In genomic region chr1:193173810-193174129, GRCm38 (mm10) we compare ENCODE assay signal across 9 mouse cellular contexts. TPM values are rescaled to one million over a fixed set of nuclear protein-coding genes. Genes with fewer than 3 reads are reported as not detected.
DNase-seq lines count a peak whose midpoint lies in the region; ATAC-seq and TF ChIP-seq lines count a peak whose summit lies in the region.
"Had no signal": no experiment of that assay in that cellular context is flagged by ENCODE, and none has a peak within 500 bp of the region (broad histone marks: within the 10 kb centered on the region; RNA-seq: fewer than 3 reads in every experiment).

No protein-coding gene starts in this region.

- no peaks in the 10 kb centered on the region for H3K27me3 ChIP-seq in kidney, adult 2 months (replicated peaks; ENCODE audit: control insufficient read depth, insufficient read depth, low read length)
- no peaks in the 10 kb centered on the region for H3K27me3 ChIP-seq in hindbrain, embryonic 12.5 days
- no peaks in the 10 kb centered on the region for H3K27me3 ChIP-seq in midbrain, embryonic 12.5 days
- H3K27me3 ChIP-seq: Patski had no signal

- DNase-seq in kidney, adult 2 months: no peak
- no peak for DNase-seq in kidney, postnatal 4 days
- DNase-seq in ovary, postnatal 10 days (ENCODE audit: low spot score): no peak
- DNase-seq in gastrocnemius, postnatal 25 days: no peak
- DNase-seq in thymus, postnatal 25 days: no peak

- ATAC-seq in hindbrain, embryonic 12.5 days (ENCODE audit: low FRiP score): no peak
- ATAC-seq in midbrain, embryonic 12.5 days (ENCODE audit: low FRiP score, low read depth): no peak

- H3K4me1 ChIP-seq in kidney, adult 2 months (ENCODE audit: control insufficient read depth, insufficient read depth, low read length): peaks cover 20% of the 10 kb centered on the region
- H3K4me1 ChIP-seq in bone marrow, adult 2 months (ENCODE audit: control insufficient read depth, insufficient read depth, low read length): no peaks in the 10 kb centered on the region; the same call in 1 of the 2 replicates
- H3K4me1 ChIP-seq in hindbrain, embryonic 12.5 days: peaks cover 32% of the 10 kb centered on the region
- H3K4me1 ChIP-seq in midbrain, embryonic 12.5 days: peaks cover 23% of the 10 kb centered on the region

- no peaks in the 10 kb centered on the region for H3K9me3 ChIP-seq in hindbrain, embryonic 12.5 days (replicated peaks)
- no peaks in the 10 kb centered on the region for H3K9me3 ChIP-seq in midbrain, embryonic 12.5 days

- peak overlapping the region; percentile 88 for H3K4me3 ChIP-seq in kidney, adult 2 months (ENCODE audit: insufficient read depth, low read depth, low read length)
- H3K4me3 ChIP-seq in bone marrow, adult 2 months (replicated peaks; ENCODE audit: control insufficient read depth, low read depth, low read length): peak overlapping the region; percentile 75
- peak overlapping the region; percentile 69 for H3K4me3 ChIP-seq in hindbrain, embryonic 12.5 days
- peak overlapping the region; percentile 72 for H3K4me3 ChIP-seq in midbrain, embryonic 12.5 days

- peak overlapping the region; percentile 84 for H3K27ac ChIP-seq in kidney, adult 2 months (ENCODE audit: insufficient read depth, low read depth, low read length)
- peak overlapping the region; percentile 76 for H3K27ac ChIP-seq in bone marrow, adult 2 months (ENCODE audit: control insufficient read depth, insufficient read depth, low read depth, low read length, poor library complexity)
- H3K27ac ChIP-seq in hindbrain, embryonic 12.5 days: peak overlapping the region; percentile 77
- H3K27ac ChIP-seq in midbrain, embryonic 12.5 days (replicated peaks): peak overlapping the region; percentile 74

- peak overlapping the region; percentile 67 for H3K9ac ChIP-seq in hindbrain, embryonic 12.5 days
- H3K9ac ChIP-seq in midbrain, embryonic 12.5 days (replicated peaks): peak overlapping the region; percentile 60

- TF ChIP-seq POLR2A in kidney, adult 2 months (IDR thresholded peaks at IDR 0.05; ENCODE audit: low read depth, low read length): no peak
- TF ChIP-seq POLR2A in bone marrow, adult 2 months (IDR thresholded peaks at IDR 0.05; ENCODE audit: borderline replicate concordance, control insufficient read depth, low read depth, low read length): no peak

- 15% methylated on average over 9 of the region's 9 CpGs for WGBS in kidney, adult 2 months
- 9% methylated on average over 9 of the region's 9 CpGs for WGBS in bone marrow, adult 2 months
- WGBS in hindbrain, embryonic 12.5 days: 26% methylated on average over 9 of the region's 9 CpGs
- WGBS in midbrain, embryonic 12.5 days: 20% methylated on average over 9 of the region's 9 CpGs

- H3K36me3 ChIP-seq in kidney, adult 2 months (ENCODE audit: control insufficient read depth, insufficient read depth, low read length): peaks cover 1% of the 10 kb centered on the region; the same call in 1 of the 2 replicates
- H3K36me3 ChIP-seq in hindbrain, embryonic 12.5 days: no peaks in the 10 kb centered on the region
- no peaks in the 10 kb centered on the region for H3K36me3 ChIP-seq in midbrain, embryonic 12.5 days

- TF ChIP-seq CTCF in kidney, adult 2 months (conservative IDR thresholded peaks at IDR 0.05; ENCODE audit: insufficient read depth, insufficient read length, low read depth, low read length): no peak
- TF ChIP-seq CTCF in bone marrow, adult 2 months (IDR thresholded peaks at IDR 0.05; ENCODE audit: control insufficient read depth, insufficient read depth, low read length): no peak

- peak overlapping the region; percentile 80 for H3K4me2 ChIP-seq in hindbrain, embryonic 12.5 days (replicated peaks)
- H3K4me2 ChIP-seq in midbrain, embryonic 12.5 days (replicated peaks): peak overlapping the region; percentile 65

RNA-seq across cellular contexts. Expression of gene A130010J15Rik, which starts 5.9 kb away (rescaled TPM):
- polyA plus RNA-seq in kidney, adult 2 months (2012; rRNA removed): 2.3 and 2.8 TPM in 2 replicates
- polyA plus RNA-seq in bone marrow, adult 2 months (2011; ENCODE audit: insufficient read depth, insufficient read length, low replicate concordance, missing spikeins): 1.8 and 2.8 TPM in 2 replicates
- 15.7 TPM in 2 replicates for polyA plus RNA-seq in hindbrain, embryonic 12.5 days (2016; fragmentation: Nextera tagmentation; extraction: Ambion mirVana)
- 15.1 and 16.6 TPM in 2 replicates for polyA plus RNA-seq in midbrain, embryonic 12.5 days (2016; fragmentation: Nextera tagmentation; extraction: Ambion mirVana)
- 1 to 10 TPM; 2.3 to 3.1 TPM for total RNA-seq in gastrocnemius, postnatal 25 days (2021)

RNA-seq across cellular contexts. Expression of gene Irf6, which starts 20.9 kb away (rescaled TPM):
- polyA plus RNA-seq in kidney, adult 2 months (2012; rRNA removed): 30.6 and 37.9 TPM in 2 replicates
- not detected in 2 replicates for polyA plus RNA-seq in bone marrow, adult 2 months (2011; ENCODE audit: insufficient read depth, insufficient read length, low replicate concordance, missing spikeins)
- 3.0 and 3.5 TPM in 2 replicates for polyA plus RNA-seq in hindbrain, embryonic 12.5 days (2016; fragmentation: Nextera tagmentation; extraction: Ambion mirVana)
- 1.3 and 2.2 TPM in 2 replicates for polyA plus RNA-seq in midbrain, embryonic 12.5 days (2016; fragmentation: Nextera tagmentation; extraction: Ambion mirVana)
- 1 to 10 TPM; 1.2 to 1.3 TPM for total RNA-seq in gastrocnemius, postnatal 25 days (2021)

RNA-seq across cellular contexts. Expression of gene Traf3ip3, which starts 27.7 kb away (rescaled TPM):
- 0.52 and 3.2 TPM in 2 replicates for polyA plus RNA-seq in kidney, adult 2 months (2012; rRNA removed)
- polyA plus RNA-seq in bone marrow, adult 2 months (2011; ENCODE audit: insufficient read depth, insufficient read length, low replicate concordance, missing spikeins): 43.9 and 119 TPM in 2 replicates
- 2.6 and 3.6 TPM in 2 replicates for polyA plus RNA-seq in hindbrain, embryonic 12.5 days (2016; fragmentation: Nextera tagmentation; extraction: Ambion mirVana)
- polyA plus RNA-seq in midbrain, embryonic 12.5 days (2016; fragmentation: Nextera tagmentation; extraction: Ambion mirVana): 2.1 and 2.2 TPM in 2 replicates
- total RNA-seq in gastrocnemius, postnatal 25 days (2021): 1 to 10 TPM; 2.1 to 3.3 TPM
- polyA plus RNA-seq: Patski had no signal

RNA-seq across cellular contexts. Expression of gene Lamb3, which starts 33.7 kb away (rescaled TPM):
- polyA plus RNA-seq in kidney, adult 2 months (2012; rRNA removed): 2.7 and 4.8 TPM in 2 replicates
- 0.82 and 1.0 TPM in 2 replicates for polyA plus RNA-seq in bone marrow, adult 2 months (2011; ENCODE audit: insufficient read depth, insufficient read length, low replicate concordance, missing spikeins)
- 0.36 and 0.52 TPM in 2 replicates for polyA plus RNA-seq in hindbrain, embryonic 12.5 days (2016; fragmentation: Nextera tagmentation; extraction: Ambion mirVana)
- polyA plus RNA-seq in midbrain, embryonic 12.5 days (2016; fragmentation: Nextera tagmentation; extraction: Ambion mirVana): 0.27 and 0.56 TPM in 2 replicates
- 1 to 10 TPM; 2.0 to 2.7 TPM for total RNA-seq in gastrocnemius, postnatal 25 days (2021)

RNA-seq across cellular contexts. Expression of gene Diexf, which starts 43.7 kb away (rescaled TPM):
- polyA plus RNA-seq in kidney, adult 2 months (2012; rRNA removed): 13.0 and 13.5 TPM in 2 replicates
- polyA plus RNA-seq in bone marrow, adult 2 months (2011; ENCODE audit: insufficient read depth, insufficient read length, low replicate concordance, missing spikeins): 6.4 and 6.6 TPM in 2 replicates
- 8.5 and 9.1 TPM in 2 replicates for polyA plus RNA-seq in hindbrain, embryonic 12.5 days (2016; fragmentation: Nextera tagmentation; extraction: Ambion mirVana)
- polyA plus RNA-seq in midbrain, embryonic 12.5 days (2016; fragmentation: Nextera tagmentation; extraction: Ambion mirVana): 8.3 and 8.8 TPM in 2 replicates
- total RNA-seq in gastrocnemius, postnatal 25 days (2021): 10 to 100 TPM in 1 of 2 experiments, 1 to 10 TPM in 1; 6.2 to 10.0 TPM
